Mouse (Mus musculus): ENCODE measurements around the gene Jmjd4. TPM values are rescaled to one million over a fixed set of nuclear protein-coding genes. Genes with fewer than 3 reads are reported as not detected.

Jmjd4 gene
- polyA plus RNA-seq (2014; fragmentation: Illumina TruSeq; extraction: RNeasy Lipid Tissue Mini Kit (QIAGEN cat#74804); ENCODE audit: low read depth, low replicate concordance), result 11.3 TPM

GRCm38 (mm10) chr11:59449741-59450229 is at the start of gene Jmjd4:
Gene Jmjd4, plus strand, starts transcription at chr11:59450045.

GRCm38 (mm10) chr11:59451086-59451485 is 1.2 kb downstream of the Jmjd4 start, which contains the start of gene Snap47:
Gene Snap47, minus strand, starts transcription at chr11:59451186.

GRCm38 (mm10) chr11:59472326-59472677 is 22.5 kb downstream of the Jmjd4 start, which contains the start of gene Zfp867:
Gene Zfp867, minus strand, starts transcription at chr11:59472474.

Other genes with a start within 250 kb of the Jmjd4 start
- gene Mrpl55, start 247.6 kb upstream of the Jmjd4 start, polyA plus RNA-seq (2014; fragmentation: Illumina TruSeq; extraction: RNeasy Lipid Tissue Mini Kit (QIAGEN cat#74804); ENCODE audit: low read depth, low replicate concordance), result 135 TPM
- 11.9 TPM for gene 2310033P09Rik, start 241.7 kb upstream of the Jmjd4 start, polyA plus RNA-seq (2014; fragmentation: Illumina TruSeq; extraction: RNeasy Lipid Tissue Mini Kit (QIAGEN cat#74804); ENCODE audit: low read depth, low replicate concordance)
- 279 TPM for gene Arf1, start 221.8 kb upstream of the Jmjd4 start, polyA plus RNA-seq (2014; fragmentation: Illumina TruSeq; extraction: RNeasy Lipid Tissue Mini Kit (QIAGEN cat#74804); ENCODE audit: low read depth, low replicate concordance)
- gene Wnt3a, start 159.3 kb upstream of the Jmjd4 start, polyA plus RNA-seq (2014; fragmentation: Illumina TruSeq; extraction: RNeasy Lipid Tissue Mini Kit (QIAGEN cat#74804); ENCODE audit: low read depth, low replicate concordance), result not detected
- gene Wnt9a, start 143.1 kb upstream of the Jmjd4 start, polyA plus RNA-seq (2014; fragmentation: Illumina TruSeq; extraction: RNeasy Lipid Tissue Mini Kit (QIAGEN cat#74804); ENCODE audit: low read depth, low replicate concordance), result 4.0 TPM
- gene Prss38, start 74.4 kb upstream of the Jmjd4 start, polyA plus RNA-seq (2014; fragmentation: Illumina TruSeq; extraction: RNeasy Lipid Tissue Mini Kit (QIAGEN cat#74804); ENCODE audit: low read depth, low replicate concordance), result not detected
- gene Snap47, start 1.1 kb downstream of the Jmjd4 start, polyA plus RNA-seq (2014; fragmentation: Illumina TruSeq; extraction: RNeasy Lipid Tissue Mini Kit (QIAGEN cat#74804); ENCODE audit: low read depth, low replicate concordance), result 46.1 TPM
- 6.1 TPM for gene Zfp867, start 22.4 kb downstream of the Jmjd4 start, polyA plus RNA-seq (2014; fragmentation: Illumina TruSeq; extraction: RNeasy Lipid Tissue Mini Kit (QIAGEN cat#74804); ENCODE audit: low read depth, low replicate concordance)
- 12.2 TPM for gene Zkscan17, start 76.7 kb downstream of the Jmjd4 start, polyA plus RNA-seq (2014; fragmentation: Illumina TruSeq; extraction: RNeasy Lipid Tissue Mini Kit (QIAGEN cat#74804); ENCODE audit: low read depth, low replicate concordance)
- 0.37 TPM for gene Nlrp3, start 91.5 kb downstream of the Jmjd4 start, polyA plus RNA-seq (2014; fragmentation: Illumina TruSeq; extraction: RNeasy Lipid Tissue Mini Kit (QIAGEN cat#74804); ENCODE audit: low read depth, low replicate concordance)
- not detected for gene Olfr222, start 126.2 kb downstream of the Jmjd4 start, polyA plus RNA-seq (2014; fragmentation: Illumina TruSeq; extraction: RNeasy Lipid Tissue Mini Kit (QIAGEN cat#74804); ENCODE audit: low read depth, low replicate concordance)
- not detected for gene Olfr223, start 143.2 kb downstream of the Jmjd4 start, polyA plus RNA-seq (2014; fragmentation: Illumina TruSeq; extraction: RNeasy Lipid Tissue Mini Kit (QIAGEN cat#74804); ENCODE audit: low read depth, low replicate concordance)
- gene Mprip, start 211.3 kb downstream of the Jmjd4 start, polyA plus RNA-seq (2014; fragmentation: Illumina TruSeq; extraction: RNeasy Lipid Tissue Mini Kit (QIAGEN cat#74804); ENCODE audit: low read depth, low replicate concordance), result 108 TPM